Mouse (Mus musculus): ENCODE measurements around the gene Dbnl. TPM values are rescaled to one million over a fixed set of nuclear protein-coding genes. Genes with fewer than 3 reads are reported as not detected.

The Dbnl gene
- total and polyA plus RNA-seq, 2 experiments from 2014 or later, result 77.8 to 130 TPM

GRCm38 (mm10) chr11:5819223-5819622, 30.9 kb downstream of the Dbnl start:
- no peak for TF ChIP-seq CTCF (IDR thresholded peaks at IDR 0.05; ENCODE audit: low read depth)
- no peaks in the 10 kb centered on the region for H3K27me3 ChIP-seq (ENCODE audit: insufficient read depth, low read length)
- no peak for DNase-seq
- no peaks in the 10 kb centered on the region for H3K36me3 ChIP-seq (ENCODE audit: insufficient read depth)
- H3K4me3 ChIP-seq (ENCODE audit: low read depth, low read length), result no peak overlapping the region
- no peak overlapping the region for H3K27ac ChIP-seq (ENCODE audit: low read depth, low read length)
- H3K4me2 ChIP-seq (ENCODE audit: low read depth), result no peak overlapping the region
- no peaks in the 10 kb centered on the region for H3K9me3 ChIP-seq (ENCODE audit: low read length)
- 70% methylated on average over 2 of the region's 2 CpGs for WGBS
- H3K9ac ChIP-seq, result no peak overlapping the region
- no peaks in the 10 kb centered on the region for H3K4me1 ChIP-seq (ENCODE audit: insufficient read depth)
- ATAC-seq, result no peak

- no peak overlapping the region for H3K4me2 ChIP-seq (ENCODE audit: low read depth)
- H3K27ac ChIP-seq (ENCODE audit: low read depth, low read length), result no peak overlapping the region
- no peak overlapping the region for H3K4me3 ChIP-seq (ENCODE audit: low read depth, low read length)
- DNase-seq, result no peak
- TF ChIP-seq CTCF (IDR thresholded peaks at IDR 0.05; ENCODE audit: low read depth), result no peak
- peaks cover 22% of the 10 kb centered on the region for H3K36me3 ChIP-seq (ENCODE audit: insufficient read depth)
- no peaks in the 10 kb centered on the region for H3K9me3 ChIP-seq (ENCODE audit: low read length)
- H3K9ac ChIP-seq, result no peak overlapping the region
- no peaks in the 10 kb centered on the region for H3K4me1 ChIP-seq (ENCODE audit: insufficient read depth)
- no peaks in the 10 kb centered on the region for H3K27me3 ChIP-seq (ENCODE audit: insufficient read depth, low read length)
- no peak for ATAC-seq
Measured at GRCm38 (mm10) chr11:5825432-5825831, 37.1 kb downstream of the Dbnl start.

DNA sequence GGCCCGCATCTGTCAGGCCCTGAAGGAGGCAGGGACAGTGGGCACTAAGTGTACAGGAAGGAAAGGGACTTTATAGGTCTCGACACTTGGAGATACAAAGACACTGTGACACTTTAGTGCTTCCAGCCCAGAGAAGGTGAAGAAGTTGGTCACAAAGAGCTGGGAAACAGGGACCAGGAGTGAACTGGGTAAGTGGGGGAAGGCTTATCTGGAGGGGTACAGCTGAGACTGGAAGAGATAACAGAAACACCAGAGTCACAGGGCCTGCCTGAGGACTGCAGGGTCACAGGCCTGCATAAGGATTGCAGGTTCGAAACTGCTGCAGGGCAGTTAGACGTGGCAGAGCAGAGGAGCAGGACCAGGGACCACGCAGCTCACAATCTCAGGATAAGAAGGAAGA, 39.6 kb downstream of the Dbnl start:
- Histone ChIP-seq H3K27me3 (ENCODE audit: insufficient read depth, low read length) (no peaks in the 10 kb centered on the region), H3K9ac (no peak overlapping the region), H3K27ac (ENCODE audit: low read depth, low read length) (no peak overlapping the region), H3K36me3 (ENCODE audit: insufficient read depth) (peaks cover 39% of the 10 kb centered on the region), H3K9me3 (ENCODE audit: low read length) (no peaks in the 10 kb centered on the region), H3K4me1 (ENCODE audit: insufficient read depth) (no peaks in the 10 kb centered on the region), H3K4me3 (ENCODE audit: low read depth, low read length) (no peak overlapping the region), H3K4me2 (ENCODE audit: low read depth) (no peak overlapping the region)
- no peak for TF ChIP-seq CTCF (IDR thresholded peaks at IDR 0.05; ENCODE audit: low read depth)
- DNase-seq (no peak), ATAC-seq (no peak)
- WGBS, result 95% methylated on average over 5 of the region's 5 CpGs

GRCm38 (mm10) chr11:5828509-5829191, 40.4 kb downstream of the Dbnl start:
- H3K9ac ChIP-seq, result no peak overlapping the region
- H3K4me3 ChIP-seq (ENCODE audit: low read depth, low read length), result no peak overlapping the region
- 90% methylated on average over 11 of the region's 11 CpGs for WGBS
- H3K27ac ChIP-seq (ENCODE audit: low read depth, low read length), result no peak overlapping the region
- ATAC-seq (no peak), DNase-seq (no peak)
- no peak overlapping the region for H3K4me2 ChIP-seq (ENCODE audit: low read depth)
- peaks cover 39% of the 10 kb centered on the region for H3K36me3 ChIP-seq (ENCODE audit: insufficient read depth)
- H3K4me1 ChIP-seq (ENCODE audit: insufficient read depth), result no peaks in the 10 kb centered on the region
- H3K9me3 ChIP-seq (ENCODE audit: low read length), result no peaks in the 10 kb centered on the region
- no peak for TF ChIP-seq CTCF (IDR thresholded peaks at IDR 0.05; ENCODE audit: low read depth)
- no peaks in the 10 kb centered on the region for H3K27me3 ChIP-seq (ENCODE audit: insufficient read depth, low read length)

DNA sequence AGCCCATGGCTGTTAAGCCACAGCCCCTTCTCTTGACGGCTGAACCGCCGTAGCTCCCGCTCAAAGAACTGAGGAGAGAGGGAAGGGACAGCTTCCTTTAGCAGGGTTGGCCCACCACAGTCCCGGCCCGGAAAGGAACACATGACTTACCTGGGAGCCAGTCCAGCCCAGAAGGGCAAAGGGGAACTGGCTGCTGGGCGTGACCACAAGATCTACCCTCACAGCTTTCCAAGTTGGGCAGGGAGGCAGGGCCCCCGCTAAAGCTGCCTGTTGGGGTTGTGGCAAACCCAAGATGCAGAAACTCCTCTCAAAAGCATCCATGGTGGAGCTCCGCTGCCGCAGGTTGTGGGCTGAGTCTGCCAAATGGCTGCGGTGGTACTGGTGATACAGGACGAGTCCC, 41.0 kb downstream of the Dbnl start:
- DNase-seq (no peak), ATAC-seq (no peak)
- no peak overlapping the region for H3K4me3 ChIP-seq (ENCODE audit: low read depth, low read length)
- WGBS, result 93% methylated on average over 12 of the region's 12 CpGs
- no peaks in the 10 kb centered on the region for H3K27me3 ChIP-seq (ENCODE audit: insufficient read depth, low read length)
- TF ChIP-seq CTCF (IDR thresholded peaks at IDR 0.05; ENCODE audit: low read depth), result no peak
- no peak overlapping the region for H3K27ac ChIP-seq (ENCODE audit: low read depth, low read length)
- H3K4me2 ChIP-seq (ENCODE audit: low read depth), result no peak overlapping the region
- no peaks in the 10 kb centered on the region for H3K4me1 ChIP-seq (ENCODE audit: insufficient read depth)
- H3K9ac ChIP-seq, result no peak overlapping the region
- H3K9me3 ChIP-seq (ENCODE audit: low read length), result no peaks in the 10 kb centered on the region
- peaks cover 44% of the 10 kb centered on the region for H3K36me3 ChIP-seq (ENCODE audit: insufficient read depth)

- 90% methylated on average over 9 of the region's 9 CpGs for WGBS
- ATAC-seq (no peak), DNase-seq (no peak)
- Histone ChIP-seq H3K36me3 (ENCODE audit: insufficient read depth) (peaks cover 31% of the 10 kb centered on the region), H3K4me2 (ENCODE audit: low read depth) (no peak overlapping the region), H3K4me1 (ENCODE audit: insufficient read depth) (no peaks in the 10 kb centered on the region), H3K27me3 (ENCODE audit: insufficient read depth, low read length) (no peaks in the 10 kb centered on the region), H3K9me3 (ENCODE audit: low read length) (no peaks in the 10 kb centered on the region), H3K27ac (ENCODE audit: low read depth, low read length) (no peak overlapping the region), H3K9ac (no peak overlapping the region), H3K4me3 (ENCODE audit: low read depth, low read length) (no peak overlapping the region)
- TF ChIP-seq CTCF (IDR thresholded peaks at IDR 0.05; ENCODE audit: low read depth), result no peak
Measured at GRCm38 (mm10) chr11:5834506-5834905, 46.2 kb downstream of the Dbnl start.

- no peak for TF ChIP-seq CTCF (IDR thresholded peaks at IDR 0.05; ENCODE audit: low read depth)
- Histone ChIP-seq H3K27me3 (ENCODE audit: insufficient read depth, low read length) (no peaks in the 10 kb centered on the region), H3K4me2 (ENCODE audit: low read depth) (no peak overlapping the region), H3K27ac (ENCODE audit: low read depth, low read length) (no peak overlapping the region), H3K9me3 (ENCODE audit: low read length) (no peaks in the 10 kb centered on the region), H3K4me1 (ENCODE audit: insufficient read depth) (no peaks in the 10 kb centered on the region), H3K4me3 (ENCODE audit: low read depth, low read length) (no peak overlapping the region), H3K36me3 (ENCODE audit: insufficient read depth) (peaks cover 26% of the 10 kb centered on the region; the same call in 1 of the 2 replicates), H3K9ac (no peak overlapping the region)
- ATAC-seq (no peak), DNase-seq (no peak)
- WGBS, result 88% methylated on average over 7 of the region's 7 CpGs
Measured at GRCm38 (mm10) chr11:5835057-5835456, 46.8 kb downstream of the Dbnl start.

Measured in forebrain, postnatal 0 days (tissue).